ENCODE assay signal across 11 mouse cellular contexts in genomic region chr1:179582021-179582433, GRCm38 (mm10). TPM values are rescaled to one million over a fixed set of nuclear protein-coding genes. Genes with fewer than 3 reads are reported as not detected.
A peak's percentile ranks its signal among the peaks of the same experiment; 100 is the strongest.
DNase-seq lines count a peak whose midpoint lies in the region; ATAC-seq and TF ChIP-seq lines count a peak whose summit lies in the region.
"Had no signal": no experiment of that assay in that cellular context is flagged by ENCODE, and none has a peak within 500 bp of the region (broad histone marks: within the 10 kb centered on the region; RNA-seq: fewer than 3 reads in every experiment).

No protein-coding gene starts in this region.

- peak; percentile 60 for ATAC-seq in common myeloid progenitor, adult 5-6 weeks (replicated peaks; ENCODE audit: low read depth, poor library complexity, severe bottlenecking)
- peak; percentile 50; the same call in 1 of the 2 replicates for ATAC-seq in limb, embryonic 14.5 days (ENCODE audit: low FRiP score, low read depth)

- H3K9ac ChIP-seq in limb, embryonic 14.5 days (ENCODE audit: low read depth, low read length, severe bottlenecking) = no peak overlapping the region
- H3K9ac ChIP-seq: embryonic facial prominence, embryonic 12.5 days; midbrain, embryonic 12.5 days had no signal

- no peaks in the 10 kb centered on the region for H3K9me3 ChIP-seq in limb, embryonic 14.5 days (ENCODE audit: control insufficient read depth, low read length)
- H3K9me3 ChIP-seq: embryonic facial prominence, embryonic 12.5 days; midbrain, embryonic 12.5 days had no signal

- DNase-seq in embryo, embryonic 11 days = peak; percentile 12
- DNase-seq in embryo, embryonic 10 days (ENCODE audit: low spot score) = no peak
- peak; percentile 33 for DNase-seq in heart, postnatal 4 days
- DNase-seq in limb, embryonic 14.5 days (ENCODE audit: low spot score) = no peak
- DNase-seq in frontal cortex, adult 2 months (ENCODE audit: extremely low spot score in 1 of 2, low spot score in 1 of 2) = no peak
- DNase-seq in left cerebral cortex, adult 8-10 months (ENCODE audit: low spot score in 2 of 2) = no peak
- DNase-seq in thymus, adult 2 months = no peak
- DNase-seq: thymus, postnatal 36 days had no signal

- H3K4me3 ChIP-seq in limb, embryonic 14.5 days (replicated peaks; ENCODE audit: low read length) = no peak overlapping the region
- H3K4me3 ChIP-seq in thymus, adult 2 months (ENCODE audit: control insufficient read depth, insufficient read depth, low read length) = no peak overlapping the region
- H3K4me3 ChIP-seq: embryonic facial prominence, embryonic 12.5 days; midbrain, embryonic 12.5 days had no signal

- 28% methylated on average over 6 of the region's 6 CpGs for WGBS in limb, embryonic 14.5 days
- WGBS in thymus, adult 2 months = 88% methylated on average over 6 of the region's 6 CpGs

- H3K4me1 ChIP-seq in limb, embryonic 14.5 days (ENCODE audit: control insufficient read depth, insufficient read depth, low read length) = no peaks in the 10 kb centered on the region
- peaks cover 31% of the 10 kb centered on the region for H3K4me1 ChIP-seq in thymus, adult 2 months (replicated peaks; ENCODE audit: control insufficient read depth, insufficient read depth, low read length)
- H3K4me1 ChIP-seq: midbrain, embryonic 12.5 days had no signal

- no peak for TF ChIP-seq POLR2A in limb, embryonic 14.5 days (IDR thresholded peaks at IDR 0.05; ENCODE audit: borderline replicate concordance, extremely low read depth, insufficient read depth, insufficient read length)
- no peak for TF ChIP-seq POLR2A in thymus, adult 2 months (IDR thresholded peaks at IDR 0.05; ENCODE audit: control insufficient read depth, extremely low read depth, insufficient read depth, low read length, poor library complexity)

- H3K36me3 ChIP-seq in limb, embryonic 14.5 days (ENCODE audit: control insufficient read depth, insufficient read depth, low read length) = peaks cover 12% of the 10 kb centered on the region
- H3K36me3 ChIP-seq in thymus, adult 2 months (ENCODE audit: control insufficient read depth, insufficient read depth, low read length) = peaks cover 5% of the 10 kb centered on the region; the same call in 1 of the 2 replicates

- no peak overlapping the region for H3K4me2 ChIP-seq in limb, embryonic 14.5 days (replicated peaks; ENCODE audit: low read depth, low read length, severe bottlenecking)
- H3K4me2 ChIP-seq: embryonic facial prominence, embryonic 12.5 days; midbrain, embryonic 12.5 days had no signal

- H3K27ac ChIP-seq in limb, embryonic 14.5 days (replicated peaks; ENCODE audit: low read depth, low read length) = no peak overlapping the region
- H3K27ac ChIP-seq in thymus, adult 2 months (ENCODE audit: control insufficient read depth, insufficient read depth, low read length) = no peak overlapping the region
- H3K27ac ChIP-seq: embryonic facial prominence, embryonic 12.5 days; midbrain, embryonic 12.5 days had no signal

- TF ChIP-seq CTCF in thymus, adult 2 months (IDR thresholded peaks at IDR 0.05; ENCODE audit: borderline replicate concordance, control insufficient read depth, extremely low read depth, insufficient read depth, low read length, poor library complexity) = no peak

- H3K27me3 ChIP-seq in limb, embryonic 14.5 days (ENCODE audit: control insufficient read depth, insufficient read depth, low read length) = no peaks in the 10 kb centered on the region
- no peaks in the 10 kb centered on the region for H3K27me3 ChIP-seq in thymus, adult 2 months (ENCODE audit: control insufficient read depth, insufficient read depth, low read length)
- H3K27me3 ChIP-seq: embryonic facial prominence, embryonic 12.5 days; midbrain, embryonic 12.5 days had no signal

RNA-seq across cellular contexts. Expression of gene Cnst, which starts 35.9 kb away (rescaled TPM):
- total RNA-seq in common myeloid progenitor, adult 5-6 weeks (2017) = 10.0 and 21.4 TPM in 2 replicates
- total RNA-seq in heart, postnatal 4 days (2021) = 10 to 100 TPM; 31.6 to 31.8 TPM
- polyA plus RNA-seq in limb, embryonic 14.5 days (2012; rRNA removed) = 18.2 and 19.3 TPM in 2 replicates
- 14.6 and 16.4 TPM in 2 replicates for polyA plus RNA-seq in limb, embryonic 14.5 days (2014; fragmentation: Nextera tagmentation; extraction: Ambion mirVana)
- polyA plus RNA-seq in frontal cortex, adult 2 months (2012; rRNA removed) = 24.6 and 26.5 TPM in 2 replicates
- total RNA-seq in left cerebral cortex, adult 8-10 months (2022) = 10 to 100 TPM; 40.1 to 42.1 (median 41.1) TPM
- polyA plus RNA-seq in thymus, adult 2 months (2012; rRNA removed) = 28.3 and 28.7 TPM in 2 replicates

RNA-seq across cellular contexts. Expression of gene Tfb2m, which starts 36.0 kb away (rescaled TPM):
- total RNA-seq in common myeloid progenitor, adult 5-6 weeks (2017) = 41.3 and 101 TPM in 2 replicates
- total RNA-seq in heart, postnatal 4 days (2021) = 10 to 100 TPM; 23.0 to 25.1 TPM
- 18.4 and 20.2 TPM in 2 replicates for polyA plus RNA-seq in limb, embryonic 14.5 days (2012; rRNA removed)
- 29.7 and 31.3 TPM in 2 replicates for polyA plus RNA-seq in limb, embryonic 14.5 days (2014; fragmentation: Nextera tagmentation; extraction: Ambion mirVana)
- polyA plus RNA-seq in frontal cortex, adult 2 months (2012; rRNA removed) = 20.3 and 22.2 TPM in 2 replicates
- total RNA-seq in left cerebral cortex, adult 8-10 months (2022) = 10 to 100 TPM; 21.7 to 27.3 (median 26.0) TPM
- 10.8 and 10.9 TPM in 2 replicates for polyA plus RNA-seq in thymus, adult 2 months (2012; rRNA removed)

Comparison
In these comparisons a context has a peak if more than half of its experiments do, and no peak if none do; other contexts are left out.
1. DNase-seq: peak in embryo, embryonic 11 days (single experiment) and heart, postnatal 4 days (single experiment); none in embryo, embryonic 10 days (single experiment), limb, embryonic 14.5 days (single experiment), frontal cortex, adult 2 months (0 of 2), left cerebral cortex, adult 8-10 months (0 of 2) and thymus, adult 2 months (single experiment).